Mouse (Mus musculus) stomach, postnatal 0 days (tissue): ENCODE measurements around the gene Ace3. TPM values are rescaled to one million over a fixed set of nuclear protein-coding genes. Genes with fewer than 3 reads are reported as not detected.

ENCODE experiments used
- ATAC-seq: fragments of 200-750 bp; cut with Nextera tagmentation; 2 replicates; pipeline ENCODE4 v1.8.0; 2017; ENCODE audit not compliant: low FRiP score, low TSS enrichment
- DNase-seq: peaks from one replicate; pipeline ENCODE4 v3.0.0-alpha.2; 2016; ENCODE audit warnings: low spot score
- H3K27ac ChIP-seq: fragments of 300-500 bp; sonication (generic); replicated peaks from 2 replicates; pipeline ENCODE4 v1.5.1; 2014; ENCODE audit warnings: mild to moderate bottlenecking, control low read depth
- H3K27me3 ChIP-seq: fragments of 300-500 bp; sonication (generic); 2 replicates; pipeline ENCODE4 v1.6.1; 2014; ENCODE audit warnings: low read length; ENCODE audit not compliant: control insufficient read depth, insufficient read depth
- H3K36me3 ChIP-seq: fragments of 300-500 bp; sonication (generic); 2 replicates; pipeline ENCODE4 v1.6.1; 2014; ENCODE audit warnings: low read length, mixed read lengths; ENCODE audit not compliant: control insufficient read depth, insufficient read depth
- H3K4me1 ChIP-seq: fragments of 300-500 bp; sonication (generic); replicated peaks from 2 replicates; pipeline ENCODE4 v1.6.1; 2014; ENCODE audit warnings: antibody characterized with exemption; ENCODE audit not compliant: control insufficient read depth, insufficient read depth
- H3K4me2 ChIP-seq: fragments of 300-500 bp; sonication (generic); replicated peaks from 2 replicates; pipeline ENCODE4 v1.6.1; 2014; ENCODE audit warnings: low read depth, mild to moderate bottlenecking, control low read depth, moderate library complexity
- H3K4me3 ChIP-seq: fragments of 300-500 bp; sonication (generic); 2 replicates; pipeline ENCODE4 v1.5.1; 2014; ENCODE audit warnings: low read depth, low read length, control low read depth
- H3K9ac ChIP-seq: fragments of 300-500 bp; sonication (generic); 2 replicates; pipeline ENCODE4 v1.6.1; 2014; ENCODE audit warnings: mild to moderate bottlenecking, low read length, control low read depth, mixed read lengths
- H3K9me3 ChIP-seq: fragments of 300-500 bp; sonication (generic); 2 replicates; pipeline ENCODE4 v1.6.1; 2016; ENCODE audit warnings: low read length; ENCODE audit not compliant: control insufficient read depth
- CTCF ChIP-seq: IDR thresholded peaks from 2 replicates; pipeline ENCODE4 v1.5.1; 2016; ENCODE audit warnings: antibody characterized with exemption, low read depth, mild to moderate bottlenecking, moderate library complexity
- EP300 ChIP-seq: optimal IDR thresholded peaks from 2 replicates; pipeline ENCODE3; 2016; ENCODE audit warnings: antibody characterized with exemption
- WGBS: fragments of 180-500 bp; shearing (Covaris S2); extraction: QIAGEN DNeasy Blood & Tissue Kit; methylation state at CpG from one replicate; pipeline ENCODE4 v1.1.7; 2014; 5-methylcytosine and 5-hydroxymethylcytosine counted together
- polyA plus RNA-seq: library from polyadenylated mRNA; unstranded; fragments of >200 nt; fragmentation: Nextera tagmentation; extraction: Ambion mirVana; gene quantifications from 2 replicates; pipeline ENCODE4 v1.2.1, GENCODE M21; 2015

Gene Ace3
- polyA plus RNA-seq, 1 experiment from 2014 or later: not detected

DNA sequence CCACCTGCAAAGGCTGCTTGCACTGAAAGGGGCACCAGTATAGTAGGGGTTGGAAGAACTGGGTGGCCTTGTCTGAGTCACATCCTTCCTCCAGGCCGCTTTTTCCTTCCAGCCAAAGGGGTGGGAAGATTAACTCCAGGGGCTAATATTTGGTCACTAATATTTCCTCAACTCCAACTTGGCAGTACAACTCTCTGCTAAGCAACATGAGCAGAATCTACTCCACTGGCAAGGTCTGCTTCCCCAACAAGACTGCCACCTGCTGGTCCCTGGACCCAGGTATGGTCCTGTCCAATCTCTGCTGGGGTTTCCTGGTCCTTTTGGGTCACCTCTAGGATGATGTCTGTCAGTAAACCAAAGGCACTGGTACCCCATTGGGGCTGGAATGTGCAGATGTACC, 25.0 kb upstream of the Ace3 start:
- Histone ChIP-seq H3K27me3 (peaks cover 5% of the 10 kb centered on the region; the same call in 1 of the 2 replicates), H3K4me1 (no peaks in the 10 kb centered on the region)
- peak; percentile 76 for DNase-seq

DNA sequence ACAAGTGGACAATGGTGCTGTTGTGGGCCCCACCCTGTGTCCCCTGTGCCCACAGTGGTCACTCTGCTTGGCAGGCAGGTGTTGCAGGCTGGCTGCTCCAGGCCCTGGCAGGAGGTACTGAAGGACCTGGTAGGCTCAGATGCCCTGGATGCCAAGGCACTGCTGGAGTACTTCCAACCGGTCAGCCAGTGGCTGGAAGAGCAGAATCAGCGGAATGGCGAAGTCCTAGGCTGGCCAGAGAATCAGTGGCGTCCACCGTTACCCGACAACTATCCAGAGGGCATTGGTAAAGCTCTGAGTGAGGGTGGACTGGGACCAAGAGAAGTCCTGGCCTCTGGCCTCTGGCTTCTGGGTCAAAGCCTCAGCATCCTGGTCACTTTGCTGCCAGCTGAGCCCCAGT, 19.9 kb upstream of the Ace3 start:
- 89% methylated on average over 6 of the region's 6 CpGs for WGBS
- Histone ChIP-seq H3K27ac (no peak overlapping the region), H3K4me3 (no peak overlapping the region), H3K36me3 (no peaks in the 10 kb centered on the region), H3K4me2 (no peak overlapping the region), H3K27me3 (no peaks in the 10 kb centered on the region), H3K9me3 (no peaks in the 10 kb centered on the region), H3K4me1 (no peaks in the 10 kb centered on the region), H3K9ac (no peak overlapping the region)
- ATAC-seq (no peak), DNase-seq (no peak)
- no peak for TF ChIP-seq EP300
- TF ChIP-seq CTCF: no peak

More for the DNA sequence above, 25.0 kb upstream of the Ace3 start:
- TF ChIP-seq CTCF (peak; percentile 82), EP300 (no peak)
- Histone ChIP-seq H3K9me3 (no peaks in the 10 kb centered on the region), H3K27ac (no peak overlapping the region), H3K36me3 (no peaks in the 10 kb centered on the region), H3K4me2 (no peak overlapping the region), H3K4me3 (no peak overlapping the region), H3K9ac (no peak overlapping the region)
- peak; percentile 66 for ATAC-seq
- WGBS: 52% methylated on average over 1 of the region's 1 CpGs

DNA sequence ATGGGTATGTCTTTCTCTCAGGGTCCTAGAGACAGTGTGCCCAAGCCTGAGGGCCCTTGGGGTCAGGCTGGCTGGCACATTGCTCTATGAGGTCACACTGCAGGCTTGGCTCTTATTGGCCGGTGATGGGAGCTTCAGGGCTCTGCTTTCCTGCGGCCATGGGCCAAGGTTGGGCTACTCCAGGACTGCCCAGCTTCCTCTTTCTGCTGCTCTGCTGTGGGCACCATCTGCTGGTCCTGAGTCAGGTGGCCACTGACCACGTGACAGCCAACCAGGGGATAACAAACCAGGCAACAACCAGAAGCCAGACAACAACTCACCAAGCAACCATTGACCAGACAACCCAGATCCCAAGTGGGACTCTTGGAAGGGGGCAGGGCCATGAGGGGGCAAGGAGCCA, 19.4 kb upstream of the Ace3 start:
- H3K4me1 ChIP-seq: no peaks in the 10 kb centered on the region
- no peak overlapping the region for H3K27ac ChIP-seq
- no peak overlapping the region for H3K4me2 ChIP-seq
- no peaks in the 10 kb centered on the region for H3K27me3 ChIP-seq
- H3K4me3 ChIP-seq: no peak overlapping the region
- DNase-seq (no peak), ATAC-seq (no peak)
- H3K9me3 ChIP-seq: no peaks in the 10 kb centered on the region
- WGBS: 74% methylated on average over 3 of the region's 3 CpGs
- TF ChIP-seq CTCF (no peak), EP300 (no peak)
- no peak overlapping the region for H3K9ac ChIP-seq
- H3K36me3 ChIP-seq: no peaks in the 10 kb centered on the region

GRCm38 (mm10) chr11:105975636-105976035, 18.8 kb upstream of the Ace3 start:
- TF ChIP-seq CTCF (no peak), EP300 (no peak)
- no peak overlapping the region for H3K9ac ChIP-seq
- no peak overlapping the region for H3K4me3 ChIP-seq
- H3K4me1 ChIP-seq: no peaks in the 10 kb centered on the region
- H3K4me2 ChIP-seq: no peak overlapping the region
- H3K27me3 ChIP-seq: no peaks in the 10 kb centered on the region
- ATAC-seq (no peak), DNase-seq (no peak)
- H3K27ac ChIP-seq: no peak overlapping the region
- no peaks in the 10 kb centered on the region for H3K36me3 ChIP-seq
- H3K9me3 ChIP-seq: no peaks in the 10 kb centered on the region
- WGBS: 88% methylated on average over 5 of the region's 5 CpGs

GRCm38 (mm10) chr11:105978232-105978631, 16.2 kb upstream of the Ace3 start:
- no peak overlapping the region for H3K27ac ChIP-seq
- no peak overlapping the region for H3K4me2 ChIP-seq
- H3K4me1 ChIP-seq: no peaks in the 10 kb centered on the region
- H3K27me3 ChIP-seq: no peaks in the 10 kb centered on the region
- WGBS: 80% methylated on average over 2 of the region's 2 CpGs
- H3K4me3 ChIP-seq: no peak overlapping the region
- ATAC-seq (no peak), DNase-seq (no peak)
- TF ChIP-seq CTCF: no peak
- no peak for TF ChIP-seq EP300
- no peak overlapping the region for H3K9ac ChIP-seq
- no peaks in the 10 kb centered on the region for H3K36me3 ChIP-seq
- no peaks in the 10 kb centered on the region for H3K9me3 ChIP-seq

GRCm38 (mm10) chr11:105978634-105979033, 15.8 kb upstream of the Ace3 start:
- Histone ChIP-seq H3K9ac (no peak overlapping the region), H3K27me3 (no peaks in the 10 kb centered on the region), H3K4me2 (no peak overlapping the region), H3K4me1 (no peaks in the 10 kb centered on the region), H3K9me3 (no peaks in the 10 kb centered on the region), H3K27ac (no peak overlapping the region), H3K36me3 (no peaks in the 10 kb centered on the region), H3K4me3 (no peak overlapping the region)
- DNase-seq (no peak), ATAC-seq (no peak)
- TF ChIP-seq CTCF: no peak
- WGBS: 58% methylated on average over 5 of the region's 5 CpGs
